Mouse (Mus musculus) MEL (cell line): Measurements from ENCODE around the gene Rpl26. TPM values are rescaled to one million over a fixed set of nuclear protein-coding genes. Genes with fewer than 3 reads are reported as not detected.

Experiments used
- DNase-seq: peaks from one replicate; pipeline ENCODE4 v3.0.0; 2011; ENCODE audit warnings: low read depth, low spot score
- H3K27ac ChIP-seq: 2 replicates; pipeline ENCODE4 v1.5.1; 2012; ENCODE audit warnings: low read depth, mild to moderate bottlenecking, control low read depth, low read length, moderate library complexity; ENCODE audit not compliant: control insufficient read depth
- H3K27me3 ChIP-seq, 2 experiments: fragments of 150-350 bp in 1 of 2; sonication (generic) in 1 of 2; 2 replicates each; pipeline ENCODE4 v1.6.1; 2012; ENCODE audit warnings: low read length in 2 of 2, mild to moderate bottlenecking in 2 of 2, improper control_type of control experiment in 1 of 2, moderate library complexity in 1 of 2; ENCODE audit not compliant: insufficient read depth in 2 of 2, control insufficient read depth in 1 of 2
- H3K36me3 ChIP-seq, 2 experiments: 2 replicates each; pipeline ENCODE4 v1.6.1; 2012 to 2014; ENCODE audit warnings: low read length in 2 of 2, improper control_type of control experiment in 1 of 2, inconsistent platforms in 1 of 2, mild to moderate bottlenecking in 1 of 2; ENCODE audit not compliant: insufficient read depth in 2 of 2, control insufficient read depth in 1 of 2
- H3K4me1 ChIP-seq, 2 experiments: fragments of 150-350 bp in 1 of 2; sonication (generic) in 1 of 2; 2 replicates each; pipeline ENCODE4 v1.6.1; 2012; ENCODE audit warnings: low read length in 2 of 2, improper control_type of control experiment in 1 of 2, mild to moderate bottlenecking in 1 of 2; ENCODE audit not compliant: insufficient read depth in 2 of 2, control insufficient read depth in 1 of 2
- H3K4me3 ChIP-seq, 2 experiments: fragments of 150-350 bp in 1 of 2; sonication (generic) in 1 of 2; 2 replicates each; pipeline ENCODE4 v1.5.1; 2012; ENCODE audit warnings: low read depth in 2 of 2, low read length in 2 of 2, mild to moderate bottlenecking in 2 of 2, moderate library complexity in 2 of 2, control low read depth in 1 of 2, improper control_type of control experiment in 1 of 2; ENCODE audit not compliant: control insufficient read depth in 1 of 2, insufficient read depth in 1 of 2
- H3K79me2 ChIP-seq: 2 replicates; pipeline ENCODE4 v1.6.1; 2012; ENCODE audit warnings: mild to moderate bottlenecking, low read length, moderate library complexity; ENCODE audit not compliant: control insufficient read depth, poor library complexity, insufficient read depth
- H3K9ac ChIP-seq: 2 replicates; pipeline ENCODE4 v1.6.1; 2012; ENCODE audit warnings: low read depth, mild to moderate bottlenecking, control low read depth, low read length, moderate library complexity; ENCODE audit not compliant: control insufficient read depth, poor library complexity, severe bottlenecking
- H3K9me3 ChIP-seq: fragments of 150-350 bp; sonication (generic); replicated peaks from 2 replicates; pipeline ENCODE4 v1.6.1; 2012; ENCODE audit warnings: mild to moderate bottlenecking, low read length, improper control_type of control experiment, moderate library complexity; ENCODE audit not compliant: insufficient read depth
- BHLHE40 ChIP-seq: IDR thresholded peaks from 2 replicates; pipeline ENCODE4 v1.6.1; 2012; ENCODE audit warnings: low read depth, mild to moderate bottlenecking, inconsistent platforms, low read length, improper control_type of control experiment, borderline replicate concordance
- CHD1 ChIP-seq: IDR thresholded peaks from 2 replicates; pipeline ENCODE4 v1.6.1; 2012; ENCODE audit warnings: low read depth, mild to moderate bottlenecking, inconsistent platforms, low read length, improper control_type of control experiment
- CHD2 ChIP-seq: IDR thresholded peaks from 2 replicates; pipeline ENCODE4 v1.6.1; 2011; ENCODE audit warnings: low read length, improper control_type of control experiment
- E2F4 ChIP-seq: IDR thresholded peaks from 2 replicates; pipeline ENCODE4 v1.6.1; 2011; ENCODE audit warnings: low read depth, low read length, improper control_type of control experiment, borderline replicate concordance
- ELF1 ChIP-seq: IDR thresholded peaks from 2 replicates; pipeline ENCODE4 v1.6.1; 2014; ENCODE audit warnings: low read depth, mild to moderate bottlenecking, inconsistent platforms, low read length, improper control_type of control experiment, moderate library complexity
- EP300 ChIP-seq, 2 experiments: IDR thresholded peaks; 2 replicates each; pipeline ENCODE4 v1.6.1; 2011; ENCODE audit warnings: improper control_type of control experiment in 2 of 2, low read length in 2 of 2, low read depth in 1 of 2, mild to moderate bottlenecking in 1 of 2
- ETS1 ChIP-seq: IDR thresholded peaks from 2 replicates; pipeline ENCODE4 v1.6.1; 2012; ENCODE audit warnings: low read depth, mild to moderate bottlenecking, inconsistent platforms, low read length, improper control_type of control experiment, moderate library complexity
- GABPA ChIP-seq: IDR thresholded peaks from 2 replicates; pipeline ENCODE4 v1.6.1; 2012; ENCODE audit warnings: low read depth, mild to moderate bottlenecking, inconsistent platforms, low read length, improper control_type of control experiment, moderate library complexity
- GATA1 ChIP-seq: IDR thresholded peaks from 2 replicates; pipeline ENCODE4 v1.6.1; 2011; ENCODE audit warnings: low read depth, low read length, improper control_type of control experiment
- HCFC1 ChIP-seq: IDR thresholded peaks from 2 replicates; pipeline ENCODE4 v1.6.1; 2012; ENCODE audit warnings: low read depth, mild to moderate bottlenecking, inconsistent platforms, low read length, improper control_type of control experiment, moderate library complexity
- JUND ChIP-seq: IDR thresholded peaks from 2 replicates; pipeline ENCODE4 v1.6.1; 2011; ENCODE audit warnings: low read depth, mild to moderate bottlenecking, improper control_type of control experiment, low read length
- KAT2A ChIP-seq: conservative IDR thresholded peaks from 2 replicates; pipeline ENCODE4 v1.6.1; 2012; ENCODE audit warnings: low read depth, low read length, improper control_type of control experiment, inconsistent platforms
- MAFK ChIP-seq: IDR thresholded peaks from 2 replicates; pipeline ENCODE4 v1.6.1; 2011; ENCODE audit warnings: low read depth, mild to moderate bottlenecking, low read length, improper control_type of control experiment, borderline replicate concordance
- MAX ChIP-seq: IDR thresholded peaks from 2 replicates; pipeline ENCODE4 v1.6.1; 2011; ENCODE audit warnings: low read length, improper control_type of control experiment
- MAZ ChIP-seq: IDR thresholded peaks from 2 replicates; pipeline ENCODE4 v1.6.1; 2012; ENCODE audit warnings: low read depth, mild to moderate bottlenecking, inconsistent platforms, low read length, improper control_type of control experiment
- MEF2A ChIP-seq: IDR thresholded peaks from 2 replicates; pipeline ENCODE4 v1.6.1; 2014; ENCODE audit warnings: low read depth, mild to moderate bottlenecking, inconsistent platforms, low read length, improper control_type of control experiment; ENCODE audit not compliant: poor library complexity, insufficient replicate concordance, severe bottlenecking; ENCODE audit errors: extremely low read depth
- MXI1 ChIP-seq: IDR thresholded peaks from 2 replicates; pipeline ENCODE4 v1.6.1; 2011; ENCODE audit warnings: mild to moderate bottlenecking, low read depth, low read length, improper control_type of control experiment
- MYB ChIP-seq: IDR thresholded peaks from 2 replicates; pipeline ENCODE4 v1.6.1; 2011; ENCODE audit warnings: mild to moderate bottlenecking, low read depth, low read length, improper control_type of control experiment
- MYC ChIP-seq: IDR thresholded peaks from 2 replicates; pipeline ENCODE4 v1.6.1; 2011; ENCODE audit warnings: low read depth, mild to moderate bottlenecking, low read length, improper control_type of control experiment, moderate library complexity
- NELFE ChIP-seq: IDR thresholded peaks from 2 replicates; pipeline ENCODE4 v1.6.1; 2011; ENCODE audit warnings: low read depth, low read length, improper control_type of control experiment
- NRF1 ChIP-seq: IDR thresholded peaks from 2 replicates; pipeline ENCODE4 v1.6.1; 2014; ENCODE audit warnings: low read depth, mild to moderate bottlenecking, inconsistent platforms, low read length, improper control_type of control experiment, moderate library complexity; ENCODE audit not compliant: poor library complexity, insufficient read depth, severe bottlenecking
- POLR2AphosphoS2 ChIP-seq: IDR thresholded peaks from 2 replicates; pipeline ENCODE4 v1.6.1; 2011; ENCODE audit warnings: low read length, improper control_type of control experiment
- RAD21 ChIP-seq: IDR thresholded peaks from 2 replicates; pipeline ENCODE4 v1.6.1; 2011; ENCODE audit warnings: mild to moderate bottlenecking, low read depth, low read length, improper control_type of control experiment
- RCOR1 ChIP-seq: IDR thresholded peaks from 2 replicates; pipeline ENCODE4 v1.6.1; 2012; ENCODE audit warnings: low read depth, mild to moderate bottlenecking, inconsistent platforms, low read length, improper control_type of control experiment
- SIN3A ChIP-seq: IDR thresholded peaks from 2 replicates; pipeline ENCODE4 v1.6.1; 2012; ENCODE audit warnings: low read length, improper control_type of control experiment, inconsistent platforms
- SMC3 ChIP-seq: IDR thresholded peaks from 2 replicates; pipeline ENCODE4 v1.6.1; 2011; ENCODE audit warnings: low read depth, low read length, improper control_type of control experiment
- TAL1 ChIP-seq: IDR thresholded peaks from 2 replicates; pipeline ENCODE4 v1.6.1; 2012; ENCODE audit warnings: mild to moderate bottlenecking, inconsistent platforms, low read length, moderate library complexity, mixed read lengths
- TBP ChIP-seq: IDR thresholded peaks from 2 replicates; pipeline ENCODE4 v1.8.0; 2011; ENCODE audit warnings: low read depth, low read length, improper control_type of control experiment
- TCF12 ChIP-seq: IDR thresholded peaks from 2 replicates; pipeline ENCODE4 v1.6.1; 2014; ENCODE audit warnings: low read depth, mild to moderate bottlenecking, inconsistent platforms, low read length, improper control_type of control experiment, moderate library complexity
- UBTF ChIP-seq: IDR thresholded peaks from 2 replicates; pipeline ENCODE4 v1.6.1; 2012; ENCODE audit warnings: low read depth, mild to moderate bottlenecking, inconsistent platforms, low read length, improper control_type of control experiment, moderate library complexity, borderline replicate concordance; ENCODE audit not compliant: insufficient read depth
- USF1 ChIP-seq: IDR thresholded peaks from 2 replicates; pipeline ENCODE4 v1.6.1; 2014; ENCODE audit warnings: low read depth, mild to moderate bottlenecking, inconsistent platforms, low read length, improper control_type of control experiment, moderate library complexity
- USF2 ChIP-seq, 2 experiments: IDR thresholded peaks; 2 replicates each; pipeline ENCODE4 v1.6.1; 2011 to 2012; ENCODE audit warnings: improper control_type of control experiment in 2 of 2, low read length in 2 of 2, borderline replicate concordance in 1 of 2, inconsistent platforms in 1 of 2, low read depth in 1 of 2, mild to moderate bottlenecking in 1 of 2; ENCODE audit not compliant: insufficient read depth in 1 of 2
- ZC3H11A ChIP-seq: IDR thresholded peaks from 2 replicates; pipeline ENCODE4 v1.6.1; 2012; ENCODE audit warnings: low read depth, mild to moderate bottlenecking, inconsistent platforms, low read length, improper control_type of control experiment
- ZKSCAN1 ChIP-seq: IDR thresholded peaks from 2 replicates; pipeline ENCODE4 v1.6.1; 2012; ENCODE audit warnings: low read depth, mild to moderate bottlenecking, inconsistent platforms, low read length, improper control_type of control experiment, moderate library complexity
- ZMIZ1 ChIP-seq: IDR thresholded peaks from 2 replicates; pipeline ENCODE4 v1.6.1; 2012; ENCODE audit warnings: low read depth, mild to moderate bottlenecking, inconsistent platforms, low read length, improper control_type of control experiment, moderate library complexity
- ZNF384 ChIP-seq: IDR thresholded peaks from 2 replicates; pipeline ENCODE4 v1.6.1; 2012; ENCODE audit warnings: low read depth, mild to moderate bottlenecking, inconsistent platforms, low read length, improper control_type of control experiment
- polyA plus RNA-seq, 2 experiments: library from polyadenylated mRNA; stranded (reverse) in 1 of 2; unstranded in 1 of 2; fragments of >175 nt in 1 of 2; fragments of >200 nt in 1 of 2; gene quantifications; 2 replicates each; pipeline versions ENCODE4 v1.2.1 to v1.2.4; 2012; ENCODE audit warnings: low replicate concordance in 2 of 2, low read depth in 1 of 2; ENCODE audit not compliant: insufficient read length in 2 of 2, insufficient read depth in 1 of 2, missing spikeins in 1 of 2
- total RNA-seq: library from RNA; depleted of rRNA; stranded (reverse); fragments of 300-350 nt; gene quantifications from 2 replicates; pipeline ENCODE4 v1.2.3, GENCODE M21; 2012

Gene Rpl26
- total and polyA plus RNA-seq, 3 experiments = 3,167 to 5,512 TPM; not detected in 1

- peak overlapping the region; percentile 3 for H3K27ac ChIP-seq
- H3K9me3 ChIP-seq = no peaks in the 10 kb centered on the region
- H3K27me3 ChIP-seq = no peaks in the 10 kb centered on the region
- peak; percentile 75 for DNase-seq
- no peak overlapping the region for H3K9ac ChIP-seq
- no peak overlapping the region for H3K4me3 ChIP-seq
- H3K4me1 ChIP-seq = peaks cover 0 to 28% of the 10 kb centered on the region in 2 experiments; a peak in 2 of 4 replicates
- peaks cover 25 to 28% of the 10 kb centered on the region in 2 experiments for H3K36me3 ChIP-seq
- peaks cover 22% of the 10 kb centered on the region for H3K79me2 ChIP-seq
- TF ChIP-seq CHD1 (no peak), JUND (no peak), ZNF384 (no peak), ZC3H11A (no peak), UBTF (no peak), GATA1 (peak; percentile 18; the same call in 1 of the 2 replicates), USF1 (no peak), KAT2A (no peak), ETS1 (no peak), MYC (no peak), GABPA (no peak), ZMIZ1 (peak; percentile 96), RAD21 (no peak), ZKSCAN1 (no peak), HCFC1 (no peak), MAX (no peak), TCF12 (no peak), BHLHE40 (no peak), SIN3A (no peak), NRF1 (no peak), SMC3 (peak; percentile 34; the same call in 1 of the 2 replicates), RCOR1 (no peak), CHD2 (peak; percentile 46; the same call in 1 of the 2 replicates), EP300 (IDR thresholded peaks at IDR 0.05; ENCODE audit: low read depth in 1 of 2, low read length in 2 of 2) (no peak), MYB (no peak), TBP (no peak), MAZ (no peak), E2F4 (no peak), ELF1 (no peak), MEF2A (no peak), TAL1 (no peak), NELFE (peak; percentile 51), MAFK (no peak), MXI1 (no peak), POLR2AphosphoS2 (peak; percentile 92), USF2 (IDR thresholded peaks at IDR 0.05; ENCODE audit: borderline replicate concordance in 1 of 2, insufficient read depth in 1 of 2, low read depth in 1 of 2, low read length in 2 of 2) (no peak)
These were observed 4.5 kb downstream of the Rpl26 start for GRCm38 (mm10) chr11:68905665-68906460.
